Mouse (Mus musculus) heart, adult 8-10 months (tissue): ENCODE results near the gene Zfp638. TPM values are rescaled to one million over a fixed set of nuclear protein-coding genes. Genes with fewer than 3 reads are reported as not detected.
"Not testable (repeated sequence)": the region's sequence is repeated elsewhere in the genome, so short reads cannot be mapped to it uniquely, and the experiment has no call there.

Experiments used
- DNase-seq: peaks from one replicate; pipeline ENCODE4 v3.0.0; 2022; ENCODE audit warnings: low spot score
- total RNA-seq, 4 experiments: library from RNA; stranded (reverse); gene quantifications; 2 replicates each; pipeline ENCODE4 v1.2.4; 2022

Gene Zfp638
- total RNA-seq: 10 to 100 TPM; 36.1 to 66.2 (median 52.6) TPM

GRCm38 (mm10) chr6:83866954-83867597 lies at the start of gene Zfp638:
TSS of gene Zfp638 (plus strand) at chr6:83867109.
- peak; percentile 94 for DNase-seq

- no peak for DNase-seq
Measured at GRCm38 (mm10) chr6:83818996-83819395, 47.9 kb upstream of the Zfp638 start.

- DNase-seq: no peak
Measured at GRCm38 (mm10) chr6:83820727-83821515, 46.0 kb upstream of the Zfp638 start.

GRCm38 (mm10) chr6:83821856-83822255 lies 45.1 kb upstream of the Zfp638 start:
- no peak for DNase-seq

GRCm38 (mm10) chr6:83830941-83831605 lies 35.8 kb upstream of the Zfp638 start:
- peak; percentile 11 for DNase-seq

GRCm38 (mm10) chr6:83831606-83832123 lies 35.2 kb upstream of the Zfp638 start, which contains the start of gene Paip2b:
TSS of gene Paip2b (minus strand) at chr6:83831741.
- peak; percentile 99 for DNase-seq

- DNase-seq: not testable (repeated sequence)
Measured at GRCm38 (mm10) chr6:83832393-83832792, 34.5 kb upstream of the Zfp638 start.

- DNase-seq: no peak
Measured at GRCm38 (mm10) chr6:83836826-83837225, 30.1 kb upstream of the Zfp638 start.

- DNase-seq: no peak
Measured at GRCm38 (mm10) chr6:83838046-83838445, 28.9 kb upstream of the Zfp638 start.

GRCm38 (mm10) chr6:83840086-83840485 lies 26.8 kb upstream of the Zfp638 start:
- no peak for DNase-seq

- DNase-seq: no peak
Measured at GRCm38 (mm10) chr6:83844913-83845312, 22.0 kb upstream of the Zfp638 start.

- DNase-seq: no peak
Measured at GRCm38 (mm10) chr6:83846141-83846540, 20.8 kb upstream of the Zfp638 start.

- no peak for DNase-seq
Measured at GRCm38 (mm10) chr6:83849446-83849845, 17.5 kb upstream of the Zfp638 start.

GRCm38 (mm10) chr6:83857476-83857875 lies 9.4 kb upstream of the Zfp638 start:
- no peak for DNase-seq

- DNase-seq: peak; percentile 58
Measured at GRCm38 (mm10) chr6:83860033-83860432, 6.9 kb upstream of the Zfp638 start.

- no peak for DNase-seq
Measured at GRCm38 (mm10) chr6:83863538-83863937, 3.4 kb upstream of the Zfp638 start.

GRCm38 (mm10) chr6:83866423-83866822 lies 486 bp upstream of the Zfp638 start:
- no peak for DNase-seq

GRCm38 (mm10) chr6:83867598-83868585 lies 983 bp downstream of the Zfp638 start:
- DNase-seq: peak; percentile 57

GRCm38 (mm10) chr6:83879815-83880214 lies 12.9 kb downstream of the Zfp638 start:
- peak; percentile 70 for DNase-seq

- DNase-seq: no peak
Measured at GRCm38 (mm10) chr6:83886789-83887188, 19.9 kb downstream of the Zfp638 start.

GRCm38 (mm10) chr6:83888802-83889201 lies 21.9 kb downstream of the Zfp638 start:
- DNase-seq: no peak
